In genomic region chr5:129786818-129787790, GRCm38 (mm10) we compare ENCODE assay signal across 8 mouse cellular contexts. TPM values are rescaled to one million over a fixed set of nuclear protein-coding genes. Genes with fewer than 3 reads are reported as not detected.
DNase-seq lines count a peak whose midpoint lies in the region; ATAC-seq and TF ChIP-seq lines count a peak whose summit lies in the region.

Psph (minus strand) TSS chr5:129787449.

- H3K4me3 ChIP-seq in ES-E14 (ENCODE audit: insufficient read depth in 1 of 2, low read depth in 1 of 2, low read length in 2 of 2, poor library complexity in 1 of 2, severe bottlenecking in 1 of 2), result peak within 1 kb of the TSS; percentile 95
- peak within 1 kb of the TSS; percentile 92 for H3K4me3 ChIP-seq in forebrain, embryonic 15.5 days
- peak within 1 kb of the TSS; percentile 81 for H3K4me3 ChIP-seq in lung, adult 2 months (replicated peaks; ENCODE audit: extremely low read depth, low read depth, low read length)

- peak within 1 kb of the TSS; percentile 58 for H3K4me2 ChIP-seq in forebrain, embryonic 15.5 days (replicated peaks)

- H3K9ac ChIP-seq in ES-E14 (ENCODE audit: insufficient read depth, low read depth, low read length, poor library complexity, severe bottlenecking), result peak within 1 kb of the TSS; percentile 99
- H3K9ac ChIP-seq in forebrain, embryonic 15.5 days (replicated peaks), result peak within 1 kb of the TSS; percentile 94

- WGBS in forebrain, embryonic 15.5 days, result under 1% methylated on average over 73 of the region's 73 CpGs
- under 1% methylated on average over 73 of the region's 73 CpGs for WGBS in lung, adult 2 months

- peaks cover 25% of the 10 kb centered on the region for H3K36me3 ChIP-seq in ES-E14 (ENCODE audit: control insufficient read depth, insufficient read depth, low read length, poor library complexity, severe bottlenecking)
- H3K36me3 ChIP-seq in forebrain, embryonic 15.5 days, result peaks cover 33% of the 10 kb centered on the region

- H3K4me1 ChIP-seq in ES-E14 (ENCODE audit: control insufficient read depth in 2 of 2, insufficient read depth in 2 of 2, low read length in 2 of 2, poor library complexity in 1 of 2), result peaks cover 4 to 7% of the 10 kb centered on the region in 2 experiments; a peak in 1 of 4 replicates
- H3K4me1 ChIP-seq in forebrain, embryonic 15.5 days, result peaks cover 15% of the 10 kb centered on the region
- peaks cover 2% of the 10 kb centered on the region; the same call in 1 of the 2 replicates for H3K4me1 ChIP-seq in lung, adult 2 months (ENCODE audit: control insufficient read depth, insufficient read depth, low read length)

- DNase-seq in ES-E14 (ENCODE audit: low read depth, low spot score), result peak; percentile 100
- DNase-seq in cerebellum, adult 11-12 months, result peak; percentile 96
- peak; percentile 95 for DNase-seq in heart, postnatal 25 days (ENCODE audit: low spot score)
- peak; percentile 96 to 99 for DNase-seq in layer of hippocampus, adult 18-20 months (ENCODE audit: low spot score in 2 of 2)
- DNase-seq in lung, adult 2 months, result peak; percentile 94
- peak; percentile 94 for DNase-seq in thymus, adult 18-20 months

- no peaks in the 10 kb centered on the region for H3K27me3 ChIP-seq in forebrain, embryonic 15.5 days

- TF ChIP-seq CTCF in lung, adult 2 months (IDR thresholded peaks at IDR 0.05; ENCODE audit: insufficient read depth, low read length), result no peak

- H3K9me3 ChIP-seq in ES-E14 (ENCODE audit: control insufficient read depth, insufficient read depth, low read depth, low read length), result no peaks in the 10 kb centered on the region
- no peaks in the 10 kb centered on the region for H3K9me3 ChIP-seq in forebrain, embryonic 15.5 days

- in situ Hi-C loops in ES-E14 (cut with MboI; ENCODE audit: low sequenced_read_pairs in 2 of 2, unreplicated experiment in 2 of 2), result no loop called here

- TF ChIP-seq POLR2A in lung, adult 2 months (IDR thresholded peaks at IDR 0.05; ENCODE audit: borderline replicate concordance, extremely low read depth, low read depth, low read length), result peak; percentile 52; the same call in 1 of the 2 replicates

- peak; percentile 99 for ATAC-seq in forebrain, embryonic 15.5 days (replicated peaks)
- ATAC-seq in neutrophil, adult 5-6 weeks (ENCODE audit: extremely low read depth, insufficient number of reproducible peaks, low FRiP score, poor library complexity, severe bottlenecking), result peak; percentile 93

- peak within 1 kb of the TSS; percentile 80 for H3K27ac ChIP-seq in ES-E14 (ENCODE audit: insufficient read depth, low read depth, low read length, poor library complexity, severe bottlenecking)
- peak within 1 kb of the TSS; percentile 99 for H3K27ac ChIP-seq in forebrain, embryonic 15.5 days (replicated peaks)

- intact Hi-C loops in heart, postnatal 25 days (cut with DNase I), result no loop called here

TF ChIP-seq in ES-E14, 5 proteins besides CTCF, POLR2A, EP300 and RAD21:
- TF ChIP-seq CHD2 (IDR thresholded peaks at IDR 0.05; ENCODE audit: low read depth, low read length) (peak; percentile 96), ZC3H11A (IDR thresholded peaks at IDR 0.05; ENCODE audit: borderline replicate concordance, low read depth, low read length) (no peak), MAFK (IDR thresholded peaks at IDR 0.05; ENCODE audit: insufficient read depth, low read depth, low read length) (no peak), ZNF384 (IDR thresholded peaks at IDR 0.05; ENCODE audit: low read depth, low read length) (peak; percentile 97), HCFC1 (IDR thresholded peaks at IDR 0.05; ENCODE audit: borderline replicate concordance, insufficient read depth, low read length) (peak; percentile 83)
TF ChIP-seq in ES-E14: peak in this region for 3.

RNA-seq across cellular contexts. Expression of gene Psph, which starts in this region (rescaled TPM):
- total RNA-seq in ES-E14 (2012; rRNA removed), result 54.9 and 83.0 TPM in 2 replicates
- polyA plus RNA-seq in forebrain, embryonic 15.5 days (2015; fragmentation: Nextera tagmentation; extraction: Ambion mirVana), result 47.9 and 48.0 TPM in 2 replicates
- 10 to 100 TPM; 10.6 to 13.2 TPM for total RNA-seq in heart, postnatal 25 days (2021)
- total RNA-seq in layer of hippocampus, adult 18-20 months (2021), result 10 to 100 TPM; 27.7 to 29.7 TPM
- polyA plus RNA-seq in lung, adult 2 months (2012; rRNA removed), result 12.9 and 13.5 TPM in 2 replicates
- total RNA-seq in neutrophil, adult 5-6 weeks (2017), result 8.3 and 11.2 TPM in 2 replicates

Comparison
In these comparisons a context has a peak if more than half of its experiments do, and no peak if none do; other contexts are left out.
1. Peak in every context shown above with its lines: DNase-seq, ATAC-seq, H3K4me3 ChIP-seq and H3K27ac ChIP-seq.